Mouse (Mus musculus) ES-E14 (cell line): ENCODE results near the gene Evx2. TPM values are rescaled to one million over a fixed set of nuclear protein-coding genes. Genes with fewer than 3 reads are reported as not detected.
A peak's percentile ranks its signal among the peaks of the same experiment; 100 is the strongest.

Source experiments
- DNase-seq: peaks from one replicate; pipeline ENCODE4 v3.0.0-alpha.2; 2013; ENCODE audit warnings: low read depth, low spot score
- H3K27ac ChIP-seq: 2 replicates; pipeline ENCODE4 v1.5.1; 2012; ENCODE audit warnings: low read depth, mild to moderate bottlenecking, low read length, moderate library complexity, mixed read lengths; ENCODE audit not compliant: poor library complexity, insufficient read depth, severe bottlenecking
- H3K36me3 ChIP-seq: 2 replicates; pipeline ENCODE4 v1.6.1; 2012; ENCODE audit warnings: mild to moderate bottlenecking, low read length, moderate library complexity, mixed read lengths; ENCODE audit not compliant: control insufficient read depth, poor library complexity, insufficient read depth, severe bottlenecking
- H3K4me1 ChIP-seq, 2 experiments: fragments of 150-350 bp in 1 of 2; sonication (generic) in 1 of 2; 2 replicates each; pipeline ENCODE4 v1.6.1; 2012; ENCODE audit warnings: low read length in 2 of 2, mild to moderate bottlenecking in 1 of 2, mixed read lengths in 1 of 2; ENCODE audit not compliant: control insufficient read depth in 2 of 2, insufficient read depth in 2 of 2, poor library complexity in 1 of 2
- H3K4me3 ChIP-seq, 2 experiments: fragments of 150-350 bp in 1 of 2; sonication (generic) in 1 of 2; 2 replicates each; pipeline ENCODE4 v1.5.1; 2012; ENCODE audit warnings: low read length in 2 of 2, low read depth in 1 of 2, mild to moderate bottlenecking in 1 of 2, mixed read lengths in 1 of 2; ENCODE audit not compliant: insufficient read depth in 1 of 2, poor library complexity in 1 of 2, severe bottlenecking in 1 of 2
- H3K9ac ChIP-seq: 2 replicates; pipeline ENCODE4 v1.6.1; 2012; ENCODE audit warnings: low read depth, mild to moderate bottlenecking, low read length, mixed read lengths; ENCODE audit not compliant: poor library complexity, insufficient read depth, severe bottlenecking
- H3K9me3 ChIP-seq: fragments of 150-350 bp; sonication (generic); 2 replicates; pipeline ENCODE4 v1.6.1; 2012; ENCODE audit warnings: low read depth, mild to moderate bottlenecking, low read length; ENCODE audit not compliant: control insufficient read depth, insufficient read depth
- CHD2 ChIP-seq: IDR thresholded peaks from 2 replicates; pipeline ENCODE4 v1.6.1; 2014; ENCODE audit warnings: mild to moderate bottlenecking, low read depth, low read length, inconsistent platforms
- HCFC1 ChIP-seq: IDR thresholded peaks from 2 replicates; pipeline ENCODE4 v1.6.1; 2012; ENCODE audit warnings: low read length, inconsistent platforms, borderline replicate concordance; ENCODE audit not compliant: insufficient read depth
- MAFK ChIP-seq: IDR thresholded peaks from 2 replicates; pipeline ENCODE4 v1.6.1; 2014; ENCODE audit warnings: mild to moderate bottlenecking, low read depth, low read length, inconsistent platforms; ENCODE audit not compliant: insufficient read depth
- ZC3H11A ChIP-seq: IDR thresholded peaks from 2 replicates; pipeline ENCODE4 v1.6.1; 2012; ENCODE audit warnings: low read depth, mild to moderate bottlenecking, inconsistent platforms, low read length, borderline replicate concordance
- ZNF384 ChIP-seq: IDR thresholded peaks from 2 replicates; pipeline ENCODE4 v1.6.1; 2012; ENCODE audit warnings: low read depth, low read length, inconsistent platforms
- in situ Hi-C, 2 experiments: fragments of 600-800 bp; cut with MboI; formaldehyde crosslinking; loops; one replicate each; pipeline ENCODE4 v1.15.1; 2025; ENCODE audit warnings: low sequenced_read_pairs in 2 of 2, inconsistent platforms in 1 of 2; ENCODE audit not compliant: unreplicated experiment in 2 of 2
- total RNA-seq: library from RNA; depleted of rRNA; stranded (reverse); fragments of 300-350 nt; gene quantifications from 2 replicates; pipeline ENCODE4 v1.2.3, GENCODE M21; 2012

The Evx2 gene
- total RNA-seq, 1 experiment = not detected

DNA sequence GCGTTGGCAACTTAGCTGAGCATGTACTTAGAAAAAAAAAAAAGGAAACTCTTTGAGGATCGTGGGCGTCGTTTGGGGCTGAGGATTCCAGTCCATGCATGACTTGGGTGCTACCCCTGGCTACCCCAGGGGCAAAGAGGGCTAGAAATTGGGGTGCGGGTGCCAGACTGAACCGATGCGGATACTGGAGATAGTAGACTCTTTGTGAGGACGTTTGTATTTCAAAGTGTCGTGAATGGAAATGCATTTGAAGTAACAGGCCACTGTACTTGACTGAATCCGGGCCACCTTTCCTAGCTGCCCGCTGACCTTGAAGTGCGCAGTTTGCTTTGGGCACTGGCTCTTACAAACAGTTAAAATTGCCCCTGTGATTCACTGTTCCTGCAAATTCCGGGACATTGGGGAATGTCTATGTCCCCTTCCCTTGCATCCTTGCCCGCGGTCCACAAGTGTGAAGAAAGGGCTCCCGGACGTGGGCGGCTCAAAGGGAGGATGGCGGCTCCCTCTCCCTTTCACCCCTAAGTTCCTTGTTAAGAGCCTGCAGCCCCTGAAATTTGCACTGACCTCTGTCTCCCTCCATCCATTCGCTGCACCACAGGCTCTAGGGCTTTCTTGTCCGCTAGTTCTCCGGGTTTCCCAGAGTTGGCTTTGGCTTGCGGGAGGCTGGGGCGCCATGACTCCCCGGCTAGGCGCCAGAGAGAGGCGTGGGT lies 27.8 kb upstream of the Evx2 start:
- TF ChIP-seq ZNF384 = 0 out of 2 replicates have a peak, but pooled peaks have one; percentile 6
- TF ChIP-seq MAFK = no peak
- in situ Hi-C loops = loop anchor here (10.0 to 25.0 kb wide), 2 partner anchors 58 to 900 kb away; no protein-coding TSS in a partner anchor
- Histone ChIP-seq H3K9ac (no peak overlapping the region), H3K27ac (no peak overlapping the region), H3K9me3 (no peaks in the 10 kb centered on the region), H3K36me3 (no peaks in the 10 kb centered on the region), H3K4me1 (peaks cover 0 to 4% of the 10 kb centered on the region in 2 experiments; a peak in 1 of 4 replicates), H3K4me3 (no peak overlapping the region)
- no peak for DNase-seq

DNA sequence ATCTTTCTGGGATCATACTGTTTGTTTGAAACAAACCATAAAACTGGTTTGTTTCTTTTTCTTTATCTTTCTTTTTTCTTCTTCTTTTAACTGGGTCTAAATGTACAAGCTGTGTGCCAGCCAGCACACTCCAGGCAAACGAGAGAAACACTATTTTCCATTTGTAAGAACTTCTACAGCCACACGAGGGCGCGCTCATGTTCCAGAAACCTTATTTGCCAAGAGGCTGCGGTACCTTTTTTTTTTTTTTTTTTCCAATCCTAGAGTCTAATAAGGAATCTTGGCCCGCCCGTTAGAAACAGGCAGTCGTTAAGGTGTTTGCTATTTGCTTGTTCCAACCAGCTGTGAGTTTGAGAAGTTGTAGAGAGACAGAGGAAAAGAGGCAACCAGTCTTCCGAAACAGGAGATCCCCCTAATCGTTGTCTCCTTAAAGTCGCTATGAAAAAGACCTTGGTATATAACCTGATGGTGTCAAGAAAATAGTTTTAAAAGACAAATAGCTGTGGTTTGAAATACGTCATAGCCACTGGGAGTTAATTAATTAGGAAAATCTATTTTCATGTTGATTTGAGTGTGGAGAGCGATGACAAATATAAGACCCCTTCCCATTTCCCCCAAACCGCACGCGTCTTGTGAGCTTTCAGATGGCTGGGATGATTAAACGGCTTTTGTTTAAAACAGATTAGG lies 27.1 kb upstream of the Evx2 start:
- Histone ChIP-seq H3K27ac (no peak overlapping the region), H3K9ac (no peak overlapping the region), H3K4me3 (no peak overlapping the region), H3K9me3 (no peaks in the 10 kb centered on the region), H3K4me1 (peaks cover 0 to 3% of the 10 kb centered on the region in 2 experiments; a peak in 1 of 4 replicates), H3K36me3 (no peaks in the 10 kb centered on the region)
- no peak for TF ChIP-seq MAFK
- no peak for TF ChIP-seq ZC3H11A
- TF ChIP-seq HCFC1 = no peak
- 0 out of 2 replicates have a peak, but pooled peaks have one; percentile 19 for TF ChIP-seq CHD2
- peak; percentile 98 for TF ChIP-seq ZNF384
- in situ Hi-C loops = loop anchor here (10.0 to 25.0 kb wide), 2 partner anchors 58 to 901 kb away; no protein-coding TSS in a partner anchor
- DNase-seq = no peak

DNA sequence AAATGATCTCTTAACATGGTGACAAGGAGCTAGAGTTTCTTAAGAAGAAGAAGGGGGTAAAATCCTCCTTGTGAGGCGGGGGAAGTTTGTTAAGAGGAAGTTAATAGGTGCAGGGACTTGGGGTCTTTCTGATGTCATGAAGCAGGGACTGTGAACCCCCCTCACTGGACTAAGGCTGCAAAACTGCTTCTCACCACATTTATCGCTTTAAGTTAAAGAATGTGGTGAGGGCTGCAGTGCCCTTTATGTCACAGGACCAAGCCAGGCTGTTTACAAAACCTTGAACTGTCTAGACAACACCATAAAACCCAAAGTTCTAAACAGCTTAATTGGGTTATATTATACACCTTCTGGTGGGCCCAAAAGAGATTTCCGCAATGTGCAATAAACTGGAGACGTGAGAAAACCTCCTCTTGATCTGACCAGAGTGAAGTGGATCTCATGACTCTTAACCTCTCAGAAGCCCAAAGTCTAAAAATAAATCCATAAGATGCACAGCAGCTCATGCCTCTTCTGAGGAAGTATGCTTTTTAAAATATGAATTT lies 25.8 kb upstream of the Evx2 start:
- DNase-seq = no peak
- Histone ChIP-seq H3K9me3 (no peaks in the 10 kb centered on the region), H3K4me1 (peaks cover 0 to 5% of the 10 kb centered on the region in 2 experiments; a peak in 1 of 4 replicates), H3K4me3 (no peak overlapping the region), H3K9ac (no peak overlapping the region), H3K36me3 (no peaks in the 10 kb centered on the region), H3K27ac (no peak overlapping the region)
- in situ Hi-C loops = loop anchor here (10.0 to 25.0 kb wide), 2 partner anchors 60 to 902 kb away; no protein-coding TSS in a partner anchor
- no peak for TF ChIP-seq MAFK
- no peak for TF ChIP-seq CHD2
- no peak for TF ChIP-seq ZNF384
- no peak for TF ChIP-seq ZC3H11A
- no peak for TF ChIP-seq HCFC1

DNA sequence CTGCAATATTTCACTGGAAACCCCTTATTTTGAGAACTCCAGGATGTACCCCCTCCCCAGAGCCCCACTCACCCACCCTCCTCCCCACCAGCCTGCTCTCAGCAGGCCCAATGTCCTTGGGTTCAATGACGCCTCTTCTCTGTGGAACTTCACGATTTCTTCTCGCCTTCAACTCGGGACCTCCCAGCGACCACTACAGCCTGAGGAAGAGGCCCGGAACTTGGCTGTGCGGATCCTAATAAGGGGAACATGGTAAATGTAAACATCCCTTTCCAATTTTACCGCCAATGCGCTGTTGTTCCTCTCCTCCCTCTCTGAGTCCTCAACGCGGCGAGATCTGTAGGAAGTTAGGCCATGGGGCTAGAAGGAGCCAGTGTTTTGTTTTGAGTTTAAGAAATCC lies 24.7 kb upstream of the Evx2 start:
- Histone ChIP-seq H3K4me1 (peaks cover 0 to 8% of the 10 kb centered on the region in 2 experiments; a peak in 1 of 4 replicates), H3K9me3 (no peaks in the 10 kb centered on the region), H3K4me3 (no peak overlapping the region), H3K36me3 (no peaks in the 10 kb centered on the region), H3K27ac (no peak overlapping the region), H3K9ac (no peak overlapping the region)
- TF ChIP-seq HCFC1 = no peak
- TF ChIP-seq CHD2 = no peak
- TF ChIP-seq ZC3H11A = no peak
- no peak for TF ChIP-seq ZNF384
- TF ChIP-seq MAFK = no peak
- in situ Hi-C loops = loop anchor here (10.0 to 25.0 kb wide), 2 partner anchors 61 to 903 kb away; no protein-coding TSS in a partner anchor
- DNase-seq = no peak
